ENCODE assay signal across 17 mouse cellular contexts in genomic region chr6:114814199-114814881, GRCm38 (mm10).
A peak's percentile ranks its signal among the peaks of the same experiment; 100 is the strongest.
DNase-seq lines count a peak whose midpoint lies in the region; ATAC-seq and TF ChIP-seq lines count a peak whose summit lies in the region.
"Had no signal": no experiment of that assay in that cellular context is flagged by ENCODE, and none has a peak within 500 bp of the region (broad histone marks: within the 10 kb centered on the region; RNA-seq: fewer than 3 reads in every experiment).

No protein-coding gene starts in this region.

- peak; percentile 64 for DNase-seq in forebrain, embryonic 14.5 days (ENCODE audit: low spot score)
- peak; percentile 66 for DNase-seq in left cerebral cortex, postnatal 4 days
- no peak for DNase-seq in left cerebral cortex, adult 2 months (ENCODE audit: extremely low spot score in 1 of 2, low spot score in 2 of 2)
- DNase-seq in brain, adult 2 months (ENCODE audit: low read depth, low spot score), result peak; percentile 16
- DNase-seq in limb, embryonic 14.5 days (ENCODE audit: low spot score), result peak; percentile 75
- no peak for DNase-seq in frontal cortex, adult 2 months (ENCODE audit: extremely low spot score in 1 of 2, low spot score in 1 of 2)
- no peak for DNase-seq in spleen, adult 12 weeks (ENCODE audit: low spot score)
- DNase-seq: cerebellum, adult 11 months; gastrocnemius, postnatal 25 days; kidney, adult 2 months; kidney, postnatal 14 days had no signal

- no peak for TF ChIP-seq POLR2A in limb, embryonic 14.5 days (IDR thresholded peaks at IDR 0.05; ENCODE audit: borderline replicate concordance, extremely low read depth, insufficient read depth, insufficient read length)

- 41% methylated on average over 6 of the region's 6 CpGs for WGBS in forebrain, embryonic 14.5 days
- WGBS in forebrain, embryonic 12.5 days, result 60% methylated on average over 6 of the region's 6 CpGs
- WGBS in limb, embryonic 14.5 days, result 40% methylated on average over 6 of the region's 6 CpGs

- intact Hi-C loops in left cerebral cortex, postnatal 4 days (cut with DNase I), result no loop called here
- intact Hi-C loops in left cerebral cortex, adult 2 months (cut with DNase I), result no loop called here

- no peak overlapping the region for H3K4me2 ChIP-seq in forebrain, embryonic 14.5 days (ENCODE audit: low read length)
- H3K4me2 ChIP-seq in forebrain, embryonic 12.5 days, result no peak overlapping the region
- no peak overlapping the region for H3K4me2 ChIP-seq in limb, embryonic 14.5 days (replicated peaks; ENCODE audit: low read depth, low read length, severe bottlenecking)
- H3K4me2 ChIP-seq: heart, embryonic 15.5 days; midbrain, embryonic 12.5 days had no signal

- H3K36me3 ChIP-seq in forebrain, embryonic 14.5 days (ENCODE audit: control insufficient read depth, insufficient read depth, low read length), result no peaks in the 10 kb centered on the region
- no peaks in the 10 kb centered on the region for H3K36me3 ChIP-seq in forebrain, embryonic 12.5 days (replicated peaks)
- no peaks in the 10 kb centered on the region for H3K36me3 ChIP-seq in limb, embryonic 14.5 days (ENCODE audit: control insufficient read depth, insufficient read depth, low read length)
- H3K36me3 ChIP-seq: heart, embryonic 15.5 days; midbrain, embryonic 12.5 days had no signal

- peaks cover 3% of the 10 kb centered on the region; the same call in 1 of the 2 replicates for H3K4me1 ChIP-seq in forebrain, embryonic 14.5 days (ENCODE audit: control insufficient read depth, insufficient read depth, low read length)
- peaks cover 18% of the 10 kb centered on the region for H3K4me1 ChIP-seq in forebrain, embryonic 12.5 days
- H3K4me1 ChIP-seq in limb, embryonic 14.5 days (ENCODE audit: control insufficient read depth, insufficient read depth, low read length), result peaks cover 32% of the 10 kb centered on the region
- H3K4me1 ChIP-seq: midbrain, embryonic 12.5 days had no signal

- ATAC-seq in forebrain, embryonic 14.5 days, result peak; percentile 68
- no peak for ATAC-seq in forebrain, embryonic 12.5 days (ENCODE audit: low FRiP score)
- ATAC-seq in limb, embryonic 14.5 days (ENCODE audit: low FRiP score, low read depth), result peak; percentile 60
- ATAC-seq: inflammation-experienced regulatory T-cells, adult 6 months; lung, postnatal 0 days had no signal

- H3K4me3 ChIP-seq in forebrain, embryonic 14.5 days (ENCODE audit: low read depth, low read length), result no peak overlapping the region
- no peak overlapping the region for H3K4me3 ChIP-seq in forebrain, embryonic 12.5 days (replicated peaks)
- no peak overlapping the region for H3K4me3 ChIP-seq in left cerebral cortex, adult 2 months
- H3K4me3 ChIP-seq in limb, embryonic 14.5 days (replicated peaks; ENCODE audit: low read length), result no peak overlapping the region
- H3K4me3 ChIP-seq: heart, embryonic 15.5 days; midbrain, embryonic 12.5 days had no signal

- H3K9me3 ChIP-seq in forebrain, embryonic 14.5 days (replicated peaks; ENCODE audit: control insufficient read depth, low read length), result no peaks in the 10 kb centered on the region
- no peaks in the 10 kb centered on the region for H3K9me3 ChIP-seq in forebrain, embryonic 12.5 days
- no peaks in the 10 kb centered on the region for H3K9me3 ChIP-seq in limb, embryonic 14.5 days (ENCODE audit: control insufficient read depth, low read length)
- H3K9me3 ChIP-seq: heart, embryonic 15.5 days; midbrain, embryonic 12.5 days had no signal

- H3K9ac ChIP-seq in forebrain, embryonic 14.5 days (ENCODE audit: low read length), result no peak overlapping the region
- H3K9ac ChIP-seq in forebrain, embryonic 12.5 days, result no peak overlapping the region
- H3K9ac ChIP-seq in limb, embryonic 14.5 days (ENCODE audit: low read depth, low read length, severe bottlenecking), result no peak overlapping the region
- H3K9ac ChIP-seq: heart, embryonic 15.5 days; liver, embryonic 14.5 days; midbrain, embryonic 12.5 days had no signal

- H3K27me3 ChIP-seq in forebrain, embryonic 14.5 days (replicated peaks; ENCODE audit: control insufficient read depth, insufficient read depth, low read length), result no peaks in the 10 kb centered on the region
- H3K27me3 ChIP-seq in forebrain, embryonic 12.5 days, result peaks cover 3% of the 10 kb centered on the region; the same call in 1 of the 2 replicates
- H3K27me3 ChIP-seq in limb, embryonic 14.5 days (ENCODE audit: control insufficient read depth, insufficient read depth, low read length), result no peaks in the 10 kb centered on the region
- H3K27me3 ChIP-seq: heart, embryonic 15.5 days; midbrain, embryonic 12.5 days had no signal

- no peak overlapping the region for H3K27ac ChIP-seq in forebrain, embryonic 14.5 days (ENCODE audit: low read depth, low read length)
- no peak overlapping the region for H3K27ac ChIP-seq in forebrain, embryonic 12.5 days
- H3K27ac ChIP-seq in left cerebral cortex, adult 2 months, result no peak overlapping the region
- H3K27ac ChIP-seq in limb, embryonic 14.5 days (replicated peaks; ENCODE audit: low read depth, low read length), result no peak overlapping the region
- H3K27ac ChIP-seq: heart, embryonic 15.5 days; liver, embryonic 14.5 days; midbrain, embryonic 12.5 days had no signal

- TF ChIP-seq CTCF in left cerebral cortex, adult 2 months (IDR thresholded peaks at IDR 0.05), result no peak

Comparison
In these comparisons a context has a peak if more than half of its experiments do, and no peak if none do; other contexts are left out.
1. DNase-seq: peak in forebrain, embryonic 14.5 days (single experiment), left cerebral cortex, postnatal 4 days (single experiment), brain, adult 2 months (single experiment) and limb, embryonic 14.5 days (single experiment); none in left cerebral cortex, adult 2 months (0 of 2), frontal cortex, adult 2 months (0 of 2) and spleen, adult 12 weeks (single experiment).